Mouse (Mus musculus) brown adipose tissue, adult 24 weeks (tissue): Measurements from ENCODE around the gene Syt2. TPM values are rescaled to one million over a fixed set of nuclear protein-coding genes. Genes with fewer than 3 reads are reported as not detected.

Experiments
- polyA plus RNA-seq: library from polyadenylated mRNA; stranded (reverse); fragments of >200 nt; gene quantifications from 2 replicates; pipeline ENCODE4 v1.2.4, GENCODE M21; 2012; ENCODE audit not compliant: missing spikeins, insufficient read depth, insufficient read length

Syt2 gene
- polyA plus RNA-seq, 1 experiment: not detected

Other genes starting within 250 kb of the Syt2 start
- gene Cyb5r1, start 241.1 kb upstream of the Syt2 start, polyA plus RNA-seq: 21.2 and 26.5 TPM in 2 replicates
- 94.9 and 119 TPM in 2 replicates for gene Adipor1, start 231.3 kb upstream of the Syt2 start, polyA plus RNA-seq
- gene Klhl12, start 191.1 kb upstream of the Syt2 start, polyA plus RNA-seq: 7.0 and 9.9 TPM in 2 replicates
- 24.7 and 25.4 TPM in 2 replicates for gene Rabif, start 152.0 kb upstream of the Syt2 start, polyA plus RNA-seq
- gene Mgat4e, start 97.0 kb upstream of the Syt2 start, polyA plus RNA-seq: not detected in 2 replicates
- 6.8 and 8.9 TPM in 2 replicates for gene Kdm5b, start 86.5 kb upstream of the Syt2 start, polyA plus RNA-seq